ENCODE assay signal across 27 mouse cellular contexts in genomic region chr8:13382536-13382935, GRCm38 (mm10). TPM values are rescaled to one million over a fixed set of nuclear protein-coding genes. Genes with fewer than 3 reads are reported as not detected.
"Had no signal": no experiment of that assay in that cellular context is flagged by ENCODE, and none has a peak within 500 bp of the region (broad histone marks: within the 10 kb centered on the region; RNA-seq: fewer than 3 reads in every experiment).

No protein-coding gene starts in this region.

- H3K9ac ChIP-seq: limb, embryonic 13.5 days; liver, embryonic 12.5 days; liver, embryonic 15.5 days; lung, embryonic 15.5 days had no signal

- H3K9me3 ChIP-seq: limb, embryonic 10.5 days; liver, embryonic 12.5 days; liver, embryonic 15.5 days; lung, embryonic 15.5 days had no signal

- H3K4me2 ChIP-seq: limb, embryonic 13.5 days; liver, embryonic 12.5 days; liver, embryonic 15.5 days; lung, embryonic 15.5 days; midbrain, embryonic 11.5 days had no signal

- H3K4me1 ChIP-seq: limb, embryonic 10.5 days; limb, embryonic 13.5 days; liver, embryonic 12.5 days; liver, embryonic 15.5 days; lung, embryonic 15.5 days had no signal

- H3K27me3 ChIP-seq: limb, embryonic 13.5 days; liver, embryonic 12.5 days; liver, embryonic 15.5 days; lung, embryonic 15.5 days had no signal

- DNase-seq: kidney, adult 2 months; kidney, postnatal 25 days; liver; lung, adult 18-20 months; lung, postnatal 10 days; lung, postnatal 36 days; midbrain, embryonic 14.5 days; thymus, adult 2 months; thymus, postnatal 14 days had no signal

- ATAC-seq: liver, embryonic 12.5 days had no signal

- H3K27ac ChIP-seq: kidney, postnatal 0 days; limb, embryonic 10.5 days; limb, embryonic 13.5 days; liver, embryonic 12.5 days; liver, embryonic 15.5 days; lung, embryonic 15.5 days had no signal

- H3K4me3 ChIP-seq: limb, embryonic 10.5 days; limb, embryonic 13.5 days; liver, embryonic 12.5 days; liver, embryonic 15.5 days; lung, embryonic 15.5 days; megakaryocyte, embryonic 14.5 days had no signal

RNA-seq across cellular contexts. Expression of gene Atp4b, which starts 14.1 kb away (rescaled TPM):
- total RNA-seq: layer of hippocampus, postnatal 14 days; left cerebral cortex, adult 8-10 months; left cerebral cortex, postnatal 14 days; midbrain, postnatal 0 days had no signal
- polyA plus RNA-seq: kidney, embryonic 14.5 days; limb, embryonic 10.5 days; limb, embryonic 13.5 days; liver, embryonic 12.5 days; liver, embryonic 15.5 days; lung, embryonic 15.5 days; midbrain, embryonic 14.5 days; midbrain, postnatal 0 days; neural tube, embryonic 11.5 days; neural tube, embryonic 14.5 days had no signal

RNA-seq across cellular contexts. Expression of gene Grk1, which starts 22.3 kb away (rescaled TPM):
- total RNA-seq: layer of hippocampus, postnatal 14 days; left cerebral cortex, postnatal 14 days had no signal
- polyA plus RNA-seq: kidney, embryonic 14.5 days; liver, embryonic 12.5 days; liver, embryonic 15.5 days; lung, embryonic 15.5 days; midbrain, embryonic 14.5 days; midbrain, postnatal 0 days; neural tube, embryonic 11.5 days; neural tube, embryonic 14.5 days; small intestine, adult 2 months; spleen, adult 2 months; stomach, embryonic 16.5 days had no signal

RNA-seq across cellular contexts. Expression of gene Tmem255b, which starts 52.5 kb away (rescaled TPM):
- polyA plus RNA-seq: liver, embryonic 12.5 days; liver, embryonic 15.5 days had no signal
